Mouse (Mus musculus): ENCODE data around the gene Psmc6. TPM values are rescaled to one million over a fixed set of nuclear protein-coding genes. Genes with fewer than 3 reads are reported as not detected.
A peak's percentile ranks its signal among the peaks of the same experiment; 100 is the strongest.

Gene Psmc6
- total and polyA plus RNA-seq, 3 experiments = 90.3 to 288 (median 193) TPM

DNA sequence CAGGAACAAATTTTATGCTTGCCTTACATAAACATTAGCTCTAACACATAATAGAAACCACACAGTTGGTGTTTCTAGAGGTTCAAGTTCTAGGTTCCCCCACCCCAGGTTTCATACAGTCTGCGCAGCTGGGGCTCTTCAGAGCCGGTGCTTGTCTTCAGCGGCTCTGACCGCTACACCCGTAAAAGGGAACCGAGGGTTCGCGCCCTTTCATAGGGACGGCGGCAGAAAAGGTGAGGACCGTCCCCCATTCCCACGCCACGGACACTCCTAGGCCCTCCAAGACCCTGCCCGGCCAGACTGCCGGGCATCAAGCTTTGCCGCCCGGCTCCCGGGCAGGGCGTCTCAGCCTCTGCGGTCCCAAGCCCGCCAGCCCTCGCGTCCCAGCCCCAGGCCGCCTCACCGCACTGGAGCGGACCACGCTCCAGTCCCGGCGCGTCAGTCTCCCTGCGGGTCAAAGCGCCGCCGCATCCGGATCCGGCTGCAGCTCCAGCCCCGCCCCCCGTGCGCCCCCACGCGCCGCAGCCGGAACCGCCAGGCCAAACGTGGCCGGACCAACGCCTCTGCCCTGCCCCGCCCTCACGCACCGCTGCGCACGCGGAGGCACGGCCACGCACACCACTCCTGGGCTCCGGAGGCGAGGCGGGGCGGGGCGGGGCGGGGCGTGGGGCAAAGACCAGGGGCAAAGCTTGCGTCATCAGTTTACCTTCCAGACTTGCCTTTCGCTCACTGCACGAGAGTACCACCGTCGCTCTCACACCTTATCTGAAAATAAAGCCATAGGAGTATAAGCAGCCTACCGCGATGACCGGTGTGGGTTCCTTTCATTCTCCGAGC, 59.0 kb downstream of the Psmc6 start (continued):
- TF ChIP-seq GABPA (IDR thresholded peaks at IDR 0.05; ENCODE audit: insufficient replicate concordance, low read depth, low read length) (no peak), ZNF384 (IDR thresholded peaks at IDR 0.05; ENCODE audit: low read depth, low read length) (no peak), NRF1 (IDR thresholded peaks at IDR 0.05; ENCODE audit: low read depth, low read length) (peak; percentile 79), HCFC1 (IDR thresholded peaks at IDR 0.05; ENCODE audit: low read depth, low read length) (peak; percentile 57), SIN3A (IDR thresholded peaks at IDR 0.05; ENCODE audit: low read length) (peak; percentile 23; the same call in 1 of the 2 replicates), ETS1 (conservative IDR thresholded peaks at IDR 0.05; ENCODE audit: low read depth, low read length) (0 out of 2 replicates have a peak, but pooled peaks have one; percentile 8), TCF12 (IDR thresholded peaks at IDR 0.05; ENCODE audit: low read depth, low read length) (peak; percentile 72), POLR2A (IDR thresholded peaks at IDR 0.05; ENCODE audit: low read depth, low read length) (peak; percentile 87), MAZ (IDR thresholded peaks at IDR 0.05; ENCODE audit: low read depth, low read length) (no peak), KAT2A (IDR thresholded peaks at IDR 0.05; ENCODE audit: insufficient replicate concordance, low read length) (0 out of 2 replicates have a peak, but pooled peaks have one; percentile 25), RAD21 (IDR thresholded peaks at IDR 0.05; ENCODE audit: low read depth, low read length) (no peak), E2F4 (IDR thresholded peaks at IDR 0.05; ENCODE audit: insufficient replicate concordance, low read depth, low read length) (no peak), JUND (conservative IDR thresholded peaks at IDR 0.05; ENCODE audit: low read depth, low read length) (no peak), MEF2A (IDR thresholded peaks at IDR 0.05; ENCODE audit: borderline replicate concordance, low read depth, low read length) (no peak), ELF1 (IDR thresholded peaks at IDR 0.05; ENCODE audit: low read depth, low read length) (peak; percentile 82), NELFE (IDR thresholded peaks at IDR 0.05; ENCODE audit: low read depth, low read length) (peak; percentile 76), MAFK (IDR thresholded peaks at IDR 0.05; ENCODE audit: insufficient replicate concordance, low read length) (no peak)

DNA sequence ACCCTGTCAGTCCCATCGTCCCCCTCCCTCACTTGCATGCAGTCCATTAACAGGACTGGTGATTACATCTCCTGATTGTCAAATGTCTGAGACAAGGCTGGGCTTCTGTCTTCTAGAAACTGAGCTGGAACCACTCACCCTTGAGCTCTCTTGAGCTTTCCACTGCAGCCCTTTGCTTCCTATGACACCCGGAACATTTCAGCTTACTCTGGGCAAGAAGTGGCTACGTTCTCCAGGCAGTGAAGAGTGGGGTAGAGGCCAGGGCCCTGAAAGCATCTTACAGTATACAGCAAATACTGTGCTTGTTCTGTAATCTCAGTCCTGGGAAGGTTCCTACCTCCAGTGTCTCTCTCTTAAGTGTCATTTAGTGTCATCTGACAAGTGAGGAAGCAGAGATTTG, 59.6 kb downstream of the Psmc6 start:
- peak overlapping the region; percentile 75 for H3K27ac ChIP-seq (ENCODE audit: insufficient read depth, low read depth)
- peaks cover 0 to 11% of the 10 kb centered on the region in 2 experiments for H3K36me3 ChIP-seq (replicated peaks in 1 of 2; ENCODE audit: control insufficient read depth in 1 of 2, insufficient read depth in 1 of 2, low read length in 1 of 2)
- peak overlapping the region; percentile 83 for H3K4me2 ChIP-seq (ENCODE audit: insufficient read depth, low read depth, poor library complexity, severe bottlenecking)
- in situ Hi-C loops (cut with MboI; ENCODE audit: low pct_ligation_motif_present, low pct_unique_long_range_greater_than_20kb, low sequenced_read_pairs) = no loop called here
- TF ChIP-seq RAD21 (IDR thresholded peaks at IDR 0.05; ENCODE audit: low read depth, low read length) (no peak), JUND (conservative IDR thresholded peaks at IDR 0.05; ENCODE audit: low read depth, low read length) (no peak), USF1 (IDR thresholded peaks at IDR 0.05; ENCODE audit: low read depth, low read length) (no peak), SMC3 (IDR thresholded peaks at IDR 0.05; ENCODE audit: low read depth, low read length) (no peak), ZNF384 (IDR thresholded peaks at IDR 0.05; ENCODE audit: low read depth, low read length) (no peak), NRF1 (IDR thresholded peaks at IDR 0.05; ENCODE audit: low read depth, low read length) (no peak), MXI1 (IDR thresholded peaks at IDR 0.05; ENCODE audit: low read depth, low read length) (no peak), MAX (IDR thresholded peaks at IDR 0.05; ENCODE audit: low read length) (no peak), ZKSCAN1 (IDR thresholded peaks at IDR 0.05; ENCODE audit: borderline replicate concordance, low read depth, low read length) (no peak), POLR2AphosphoS2 (IDR thresholded peaks at IDR 0.05; ENCODE audit: low read depth, low read length) (no peak)
- no peak for DNase-seq (ENCODE audit: extremely low read depth)
- H3K79me2 ChIP-seq (replicated peaks; ENCODE audit: control insufficient read depth, extremely low read depth, insufficient read depth, poor library complexity, severe bottlenecking) = peaks cover 20% of the 10 kb centered on the region
- dilution Hi-C loops (cut with MboI; ENCODE audit: extremely low pct_ligation_motif_present, extremely low pct_unique_long_range_greater_than_20kb, low sequenced_read_pairs) = no loop called here
- peaks cover 6 to 24% of the 10 kb centered on the region in 2 experiments; a peak in 3 of 4 replicates for H3K4me1 ChIP-seq (ENCODE audit: control insufficient read depth in 1 of 2, insufficient read depth in 2 of 2)
- H3K9ac ChIP-seq (ENCODE audit: insufficient read depth, low read depth) = peak overlapping the region; percentile 88
- H3K4me3 ChIP-seq (replicated peaks in 1 of 3; ENCODE audit: low read depth in 2 of 3, low read length in 2 of 3, poor library complexity in 1 of 3) = peak overlapping the region; percentile 76 to 84 (median 80)
- no peaks in the 10 kb centered on the region for H3K27me3 ChIP-seq (replicated peaks)
- no peaks in the 10 kb centered on the region for H3K9me3 ChIP-seq (replicated peaks; ENCODE audit: low read length)

Other genes starting within 250 kb of the Psmc6 start
- 0.13 and 0.55 TPM in 2 replicates for gene Gpr137c, start 110.1 kb upstream of the Psmc6 start, total RNA-seq (2012; rRNA removed)
- gene Gpr137c, start 110.1 kb upstream of the Psmc6 start, total RNA-seq (2014; rRNA removed) = 0.12 TPM in 1 of 2 replicates, not detected in the other
- 0.07 and 0.19 TPM in 2 replicates for gene Gpr137c, start 110.1 kb upstream of the Psmc6 start, polyA plus RNA-seq (2012; ENCODE audit: insufficient read length, low read depth)
- 11.4 and 15.2 TPM in 2 replicates for gene Txndc16, start 109.5 kb upstream of the Psmc6 start, total RNA-seq (2012; rRNA removed)
- gene Txndc16, start 109.5 kb upstream of the Psmc6 start, total RNA-seq (2014; rRNA removed) = 8.0 and 8.7 TPM in 2 replicates
- 7.8 and 8.8 TPM in 2 replicates for gene Txndc16, start 109.5 kb upstream of the Psmc6 start, polyA plus RNA-seq (2012; ENCODE audit: insufficient read length, low read depth)
- 78.9 and 155 TPM in 2 replicates for gene Ero1l, start 11.0 kb upstream of the Psmc6 start, total RNA-seq (2012; rRNA removed)
- gene Ero1l, start 11.0 kb upstream of the Psmc6 start, total RNA-seq (2014; rRNA removed) = 227 and 291 TPM in 2 replicates
- 91.4 and 93.5 TPM in 2 replicates for gene Ero1l, start 11.0 kb upstream of the Psmc6 start, polyA plus RNA-seq (2012; ENCODE audit: insufficient read length, low read depth)
- 15.7 and 18.4 TPM in 2 replicates for gene Styx, start 21.3 kb downstream of the Psmc6 start, total RNA-seq (2012; rRNA removed)
- 41.2 and 49.2 TPM in 2 replicates for gene Styx, start 21.3 kb downstream of the Psmc6 start, total RNA-seq (2014; rRNA removed)
- 20.4 and 21.8 TPM in 2 replicates for gene Styx, start 21.3 kb downstream of the Psmc6 start, polyA plus RNA-seq (2012; ENCODE audit: insufficient read length, low read depth)
- gene Gnpnat1, start 75.1 kb downstream of the Psmc6 start, total RNA-seq (2012; rRNA removed) = 28.6 and 32.7 TPM in 2 replicates
- 82.9 and 89.3 TPM in 2 replicates for gene Gnpnat1, start 75.1 kb downstream of the Psmc6 start, total RNA-seq (2014; rRNA removed)
- gene Gnpnat1, start 75.1 kb downstream of the Psmc6 start, polyA plus RNA-seq (2012; ENCODE audit: insufficient read length, low read depth) = 42.8 and 43.3 TPM in 2 replicates
- gene Fermt2, start 200.3 kb downstream of the Psmc6 start, total RNA-seq (2012; rRNA removed) = not detected in 2 replicates
- not detected in 2 replicates for gene Fermt2, start 200.3 kb downstream of the Psmc6 start, total RNA-seq (2014; rRNA removed)
- gene Fermt2, start 200.3 kb downstream of the Psmc6 start, polyA plus RNA-seq (2012; ENCODE audit: insufficient read length, low read depth) = 0.25 and 0.41 TPM in 2 replicates

All from CH12.LX (cell line).